Mouse (Mus musculus): ENCODE data around the gene 4933409G03Rik. TPM values are rescaled to one million over a fixed set of nuclear protein-coding genes. Genes with fewer than 3 reads are reported as not detected.

Gene 4933409G03Rik
- polyA plus RNA-seq (2014; fragmentation: Illumina TruSeq; extraction: RNeasy Lipid Tissue Mini Kit (QIAGEN cat#74804); ENCODE audit: low read depth, low replicate concordance), result not detected

DNA sequence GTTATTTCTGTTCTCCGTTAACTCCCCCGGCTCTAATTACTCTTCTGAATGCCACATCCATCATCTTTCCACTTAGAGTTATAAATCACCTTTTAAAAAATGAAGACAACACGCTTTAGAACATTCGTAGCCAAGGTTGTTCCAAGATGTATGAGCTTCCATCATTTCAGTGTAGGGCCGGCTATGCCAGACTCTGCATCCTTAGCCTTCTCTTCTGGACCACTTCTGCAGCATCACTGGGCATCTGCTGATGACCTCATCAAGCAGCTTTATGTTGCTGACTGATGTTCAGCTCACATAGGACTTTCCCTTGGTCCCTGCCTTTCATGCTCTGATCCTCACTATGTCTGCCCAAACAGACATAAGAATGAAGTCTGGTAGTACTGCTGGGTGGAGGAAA is at the start of gene 4933409G03Rik:
4933409G03Rik (plus strand) TSS at position 301 of the 400 bp plus-strand sequence.

DNA sequence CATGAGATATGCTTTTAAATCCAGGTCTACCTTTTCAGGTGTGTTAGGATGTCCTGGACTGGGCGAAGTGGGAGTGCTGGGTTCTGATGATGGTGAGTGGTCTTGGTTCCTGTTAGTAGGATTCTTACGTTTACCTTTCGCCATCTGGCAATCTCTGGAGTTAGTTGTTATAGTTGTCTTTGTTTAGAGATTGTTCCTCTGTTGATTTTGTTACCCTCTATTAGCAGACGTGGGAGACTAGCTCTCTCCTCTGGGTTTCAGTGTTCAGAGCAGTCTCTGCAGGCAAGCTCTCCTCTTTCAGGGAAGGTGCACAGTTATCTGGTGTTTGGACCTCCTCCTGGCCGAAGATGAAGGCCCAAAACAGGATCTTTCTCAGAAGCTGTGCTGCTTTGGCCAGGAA is 74.0 kb downstream of the 4933409G03Rik start, which contains the start of gene 4932414N04Rik:
4932414N04Rik (plus strand) TSS at position 301 of the 400 bp plus-strand sequence.

Other genes starting within 250 kb of the 4933409G03Rik start
- 57.9 TPM for gene Stk39, start 110.1 kb upstream of the 4933409G03Rik start, polyA plus RNA-seq (2014; fragmentation: Illumina TruSeq; extraction: RNeasy Lipid Tissue Mini Kit (QIAGEN cat#74804); ENCODE audit: low read depth, low replicate concordance)
- gene 4932414N04Rik, start 74.1 kb downstream of the 4933409G03Rik start, polyA plus RNA-seq (2014; fragmentation: Illumina TruSeq; extraction: RNeasy Lipid Tissue Mini Kit (QIAGEN cat#74804); ENCODE audit: low read depth, low replicate concordance), result not detected